ENCODE assay signal across 8 mouse cellular contexts in genomic region chr1:189756306-189757053, GRCm38 (mm10). TPM values are rescaled to one million over a fixed set of nuclear protein-coding genes. Genes with fewer than 3 reads are reported as not detected.
DNase-seq lines count a peak whose midpoint lies in the region; ATAC-seq and TF ChIP-seq lines count a peak whose summit lies in the region.

No protein-coding gene starts in this region.

- peak overlapping the region; percentile 60 for H3K9ac ChIP-seq in liver, embryonic 14.5 days (replicated peaks)

- TF ChIP-seq CTCF in liver, embryonic 14.5 days (IDR thresholded peaks at IDR 0.05; ENCODE audit: low read depth) = no peak

- 14% methylated on average over 19 of the region's 19 CpGs for WGBS in liver, embryonic 14.5 days (ENCODE audit: insufficient replicate concordance)

- peak; percentile 96 for TF ChIP-seq EP300 in liver, embryonic 14.5 days (IDR thresholded peaks at IDR 0.05; ENCODE audit: low read depth)

- H3K27me3 ChIP-seq in liver, embryonic 14.5 days (ENCODE audit: control insufficient read depth, insufficient read depth, low read length) = no peaks in the 10 kb centered on the region

- peak; percentile 87 for ATAC-seq in erythroblast, adult 5-6 weeks (replicated peaks; ENCODE audit: low FRiP score, poor library complexity, severe bottlenecking)
- peak; percentile 93 for ATAC-seq in liver, embryonic 14.5 days (ENCODE audit: insufficient read depth)

- H3K9me3 ChIP-seq in liver, embryonic 14.5 days (ENCODE audit: control insufficient read depth, low read length) = no peaks in the 10 kb centered on the region

- H3K4me3 ChIP-seq in liver, embryonic 14.5 days (ENCODE audit: insufficient read depth in 1 of 2, low read depth in 2 of 2, low read length in 2 of 2) = peak overlapping the region; percentile 10 to 36; a peak in 3 of 4 replicates

- DNase-seq in Muller cell, postnatal 12 days (ENCODE audit: inconsistent ontology term) = peak; percentile 71
- peak; percentile 28 for DNase-seq in c-Kit-positive CD71-negative TER-119-negative erythroid progenitor cells, embryonic 14.5 days (ENCODE audit: low read depth)
- peak; percentile 31 for DNase-seq in kidney, adult 18-20 months
- peak; percentile 87 to 90 (median 90) for DNase-seq in liver, embryonic 14.5 days (ENCODE audit: low read depth in 3 of 3, low spot score in 3 of 3)
- DNase-seq in retina, postnatal 1 day = peak; percentile 52
- no peak for DNase-seq in urinary bladder, adult 2 months (ENCODE audit: low spot score)
- DNase-seq in ovary, adult 18-20 months (ENCODE audit: low spot score) = no peak

- no peaks in the 10 kb centered on the region for H3K36me3 ChIP-seq in liver, embryonic 14.5 days (replicated peaks; ENCODE audit: control insufficient read depth, insufficient read depth, low read depth)

- peak overlapping the region; percentile 72 for H3K4me2 ChIP-seq in liver, embryonic 14.5 days (ENCODE audit: low read depth)

- peak overlapping the region; percentile 97 for H3K27ac ChIP-seq in liver, embryonic 14.5 days

- H3K4me1 ChIP-seq in liver, embryonic 14.5 days (replicated peaks; ENCODE audit: control insufficient read depth in 2 of 2, insufficient read depth in 2 of 2, low read length in 1 of 2) = peaks cover 28 to 33% of the 10 kb centered on the region in 2 experiments

RNA-seq across cellular contexts. Expression of gene Ptpn14, which starts 28.4 kb away (rescaled TPM):
- total RNA-seq in erythroblast, adult 5-6 weeks (2015; ENCODE audit: low replicate concordance) = 0.84 and 1.5 TPM in 2 replicates
- total RNA-seq in erythroblast, adult 5-6 weeks (2017; ENCODE audit: low replicate concordance) = 0.56 and 1.3 TPM in 2 replicates
- 0.39 and 0.50 TPM in 2 replicates for polyA plus RNA-seq in liver, embryonic 14.5 days (2012; rRNA removed)
- 0.22 and 0.30 TPM in 2 replicates for polyA plus RNA-seq in liver, embryonic 14.5 days (2014; fragmentation: Nextera tagmentation; extraction: Ambion mirVana)
- 12.2 and 16.3 TPM in 2 replicates for polyA plus RNA-seq in urinary bladder, adult 2 months (2012; rRNA removed)

Comparison
In these comparisons a context has a peak if more than half of its experiments do, and no peak if none do; other contexts are left out.
1. DNase-seq: peak in Muller cell, postnatal 12 days (single experiment), c-Kit-positive CD71-negative TER-119-negative erythroid progenitor cells, embryonic 14.5 days (single experiment), kidney, adult 18-20 months (single experiment), liver, embryonic 14.5 days (3 of 3) and retina, postnatal 1 day (single experiment); none in urinary bladder, adult 2 months (single experiment) and ovary, adult 18-20 months (single experiment).